Mouse (Mus musculus) urinary bladder, postnatal 10 days (tissue): ENCODE data around the gene Trit1.
"Not testable (repeated sequence)": the region's sequence is repeated elsewhere in the genome, so short reads cannot be mapped to it uniquely, and the experiment has no call there.

Experiments
- DNase-seq: peaks from one replicate; pipeline ENCODE4 v3.0.0; 2022; ENCODE audit warnings: low spot score

The Trit1 gene

GRCm38 (mm10) chr4:122998537-122999262 is 17.7 kb upstream of the Trit1 start:
- DNase-seq = no peak

DNA sequence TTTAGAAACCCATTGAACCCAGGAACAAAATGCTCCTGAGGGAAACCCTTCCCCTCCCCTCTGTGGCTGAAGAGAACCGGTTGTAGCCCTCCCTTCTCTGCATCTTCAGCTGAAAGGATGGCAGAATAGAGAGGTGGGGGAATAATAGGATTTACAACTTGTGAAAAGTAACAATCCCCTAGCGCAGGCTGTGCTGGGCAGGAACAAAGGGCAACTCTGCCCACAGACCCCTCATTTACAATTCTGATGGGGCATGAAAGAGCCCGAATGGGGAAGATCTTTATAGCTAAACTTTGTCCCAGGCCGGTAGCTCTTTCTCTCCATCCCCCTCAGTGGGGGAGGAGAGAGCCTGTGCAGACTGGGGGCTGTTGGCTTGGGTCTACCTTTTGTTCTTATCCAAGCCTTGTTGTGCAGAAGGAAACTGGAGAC is 17.1 kb upstream of the Trit1 start:
- no peak for DNase-seq

DNA sequence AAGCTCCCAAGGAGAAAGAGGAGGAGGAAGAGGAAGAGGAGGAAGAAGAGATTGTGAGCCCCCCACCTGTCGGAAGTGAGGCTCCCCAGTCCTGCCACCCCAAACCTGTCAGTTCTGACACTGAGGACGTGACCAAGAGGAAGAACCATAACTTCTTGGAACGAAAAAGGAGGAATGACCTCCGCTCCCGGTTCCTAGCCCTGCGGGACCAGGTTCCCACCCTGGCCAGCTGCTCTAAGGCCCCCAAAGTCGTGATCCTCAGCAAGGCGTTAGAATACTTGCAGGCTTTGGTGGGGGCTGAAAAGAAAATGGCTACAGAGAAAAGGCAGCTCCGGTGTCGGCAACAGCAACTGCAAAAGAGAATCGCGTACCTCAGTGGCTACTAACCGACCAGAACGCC is 16.3 kb upstream of the Trit1 start:
- no peak for DNase-seq

- no peak for DNase-seq
Measured at GRCm38 (mm10) chr4:123000617-123001342, 15.6 kb upstream of the Trit1 start.

DNA sequence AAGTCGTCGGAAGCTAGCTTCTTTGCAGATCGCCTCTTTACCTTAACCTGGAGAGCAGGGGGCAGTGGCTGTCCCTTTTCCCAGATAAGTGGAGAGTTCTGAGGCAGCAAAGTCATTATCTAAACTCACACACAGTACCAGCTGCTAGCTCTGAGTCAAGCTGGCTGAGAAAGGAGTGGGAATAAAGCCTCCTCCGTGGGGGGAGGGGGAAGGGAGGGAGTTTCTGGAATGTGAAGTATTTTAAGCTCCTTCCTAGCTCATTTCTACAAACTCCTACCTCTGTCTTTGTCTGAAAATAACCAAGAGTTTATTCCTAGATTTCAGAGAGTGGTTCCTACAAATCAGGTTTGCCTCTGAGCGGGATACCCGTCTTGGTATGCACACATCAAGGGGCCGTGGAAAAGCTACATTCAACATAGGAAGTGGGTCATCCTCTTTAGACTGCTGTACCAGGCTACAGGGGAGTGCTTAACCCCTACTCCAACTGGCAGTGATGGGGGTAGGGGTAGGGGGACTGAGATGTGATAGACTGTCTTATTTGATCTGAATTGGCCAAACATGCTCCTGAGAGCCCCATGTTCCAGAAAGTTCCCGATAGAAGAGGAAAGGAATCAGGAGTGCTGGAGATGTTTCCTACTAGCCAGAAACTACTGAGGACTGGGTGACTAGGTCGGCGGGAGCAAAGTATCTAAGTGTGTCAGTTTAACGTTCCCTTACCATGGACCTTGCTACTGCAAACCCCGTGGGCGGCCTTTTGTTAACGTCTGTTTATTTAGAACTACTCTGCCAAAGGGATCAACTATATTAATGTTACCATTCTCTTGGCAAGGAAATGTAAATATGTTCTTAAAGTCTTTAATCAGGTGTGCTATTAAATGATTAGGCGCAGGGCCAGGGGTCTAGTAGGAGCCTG is 11.1 kb upstream of the Trit1 start:
- DNase-seq = no peak

DNA sequence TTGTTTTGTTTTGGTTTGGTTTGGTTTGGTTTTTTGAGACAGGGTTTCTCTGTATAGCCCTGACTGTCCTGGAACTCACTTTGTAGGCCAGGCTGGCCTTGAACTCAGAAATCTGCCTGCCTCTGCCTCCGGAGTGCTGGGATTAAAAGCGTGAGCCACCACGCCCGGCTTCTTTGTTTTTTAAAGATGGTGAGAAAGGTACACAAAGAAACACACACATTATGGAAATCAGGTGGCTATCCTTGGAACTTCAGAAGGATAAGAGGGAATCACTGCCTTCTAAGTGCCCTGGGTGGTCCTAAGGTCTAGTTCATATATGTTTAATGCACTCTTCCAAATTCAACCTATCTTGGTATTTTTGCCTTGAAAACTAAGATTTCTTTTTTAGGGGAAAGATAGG is 3.9 kb upstream of the Trit1 start:
- not testable (repeated sequence) for DNase-seq

DNA sequence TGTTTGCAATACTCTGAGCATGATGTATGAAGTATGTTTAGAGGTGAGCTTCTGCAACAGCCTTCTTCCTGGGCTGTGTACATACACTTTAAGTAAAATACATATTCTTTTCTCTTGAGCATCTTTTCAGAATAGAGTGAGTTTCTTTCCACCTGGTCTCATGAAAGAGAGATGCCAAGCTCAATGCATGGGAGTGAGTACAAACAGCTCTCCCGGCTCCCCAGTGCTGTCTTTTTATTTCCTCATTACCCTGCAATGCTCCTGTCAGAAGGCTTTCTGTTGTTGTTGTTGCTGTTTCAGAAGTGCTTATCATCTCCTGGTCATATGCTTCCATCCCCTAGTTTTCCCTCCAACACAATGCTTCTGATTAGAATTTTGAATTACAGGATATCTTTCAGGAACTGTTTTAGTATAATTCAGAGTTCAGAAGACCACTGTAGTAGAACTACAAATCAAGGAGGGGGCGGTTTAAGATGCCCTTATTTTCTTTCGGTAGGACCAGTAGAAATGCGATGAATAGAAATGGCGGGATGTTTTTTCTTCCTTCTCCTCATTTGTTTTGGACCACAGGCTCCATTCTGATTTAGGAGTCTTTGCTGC is 3.0 kb upstream of the Trit1 start:
- DNase-seq = no peak

DNA sequence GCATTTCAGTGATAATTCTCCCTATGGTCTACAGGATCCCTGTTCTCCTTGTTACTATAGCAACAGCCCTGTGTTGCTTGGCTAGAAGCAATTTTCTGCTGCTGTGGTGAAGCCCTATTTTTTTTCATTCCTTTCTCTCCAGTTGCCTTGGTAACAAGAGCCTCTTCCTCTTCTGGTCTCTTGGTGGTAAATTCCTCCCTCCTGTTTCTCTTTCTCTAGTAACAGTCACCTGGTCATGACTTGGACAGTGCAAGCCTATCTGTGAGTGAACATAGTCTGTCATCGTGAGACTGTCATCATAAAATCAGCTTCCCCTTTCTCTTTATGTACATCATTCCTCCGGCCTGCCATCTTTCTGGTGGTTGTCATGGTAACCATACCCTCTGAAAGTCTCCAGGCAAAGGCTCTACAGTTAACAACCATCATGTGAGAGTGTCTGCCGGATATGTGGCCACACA is 2.4 kb upstream of the Trit1 start:
- no peak for DNase-seq

GRCm38 (mm10) chr4:123014501-123015282 is 1.7 kb upstream of the Trit1 start:
- DNase-seq = no peak

- DNase-seq = no peak
Measured at GRCm38 (mm10) chr4:123021591-123021990, 5.2 kb downstream of the Trit1 start.

- DNase-seq = no peak
Measured at GRCm38 (mm10) chr4:123022896-123023295, 6.5 kb downstream of the Trit1 start.

DNA sequence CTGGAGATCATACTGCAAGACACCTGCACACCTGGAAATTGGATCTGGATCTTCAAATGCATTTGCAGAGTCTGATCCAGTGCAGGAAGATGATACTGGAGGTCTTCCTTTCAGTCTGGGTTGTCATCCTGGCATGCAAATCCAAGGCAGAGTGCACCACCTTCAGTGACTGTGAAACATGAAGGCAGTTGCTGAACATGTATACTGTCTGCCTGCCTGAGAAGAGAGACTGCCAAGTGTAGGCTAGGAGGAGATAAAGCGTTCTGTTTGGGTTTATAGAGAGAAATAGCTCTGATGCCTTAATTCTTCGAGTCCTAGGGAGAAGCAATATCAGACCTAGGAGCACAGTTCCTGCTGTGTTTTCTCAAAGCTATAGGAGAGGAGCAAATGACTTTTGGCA is 9.0 kb downstream of the Trit1 start:
- DNase-seq = no peak

DNA sequence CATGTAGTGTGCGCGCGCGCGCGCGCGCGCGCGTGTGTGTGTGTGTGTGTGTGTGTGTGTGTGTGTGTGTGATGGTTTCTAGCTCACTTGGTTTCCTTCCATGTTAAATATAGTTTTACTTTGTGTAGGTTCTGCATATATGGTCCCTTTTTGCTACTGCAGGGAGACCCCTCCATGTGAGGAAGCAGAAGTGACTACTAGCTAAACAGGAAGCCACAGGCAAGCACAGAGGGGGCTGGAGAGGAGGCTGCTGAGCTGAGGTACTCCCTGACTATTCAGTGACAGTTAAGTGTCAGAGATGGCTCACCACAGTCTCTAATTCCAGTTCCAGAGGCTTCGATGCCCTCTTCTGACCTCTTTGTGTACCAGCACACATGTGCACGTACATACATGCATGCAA is 9.8 kb downstream of the Trit1 start:
- no peak for DNase-seq

DNA sequence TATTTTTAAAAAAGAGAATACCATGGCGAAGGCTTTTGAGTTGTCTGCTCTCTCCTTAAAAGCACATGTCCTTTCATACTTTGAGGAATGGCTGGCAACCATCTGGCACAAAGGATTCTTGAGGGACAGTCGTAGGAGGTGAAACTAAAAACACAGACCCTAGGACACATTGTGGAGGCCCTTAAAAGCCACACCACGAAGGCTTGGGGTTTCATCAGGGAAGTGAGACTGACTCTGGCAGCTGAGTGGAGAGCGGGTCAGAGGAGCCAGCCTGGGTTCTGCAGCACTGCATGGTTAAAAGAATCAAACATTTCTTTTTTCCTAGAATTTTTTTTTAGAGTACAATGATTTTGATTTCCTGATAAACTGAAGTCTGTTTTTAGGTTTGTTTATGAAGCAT is 10.2 kb downstream of the Trit1 start:
- DNase-seq = no peak

GRCm38 (mm10) chr4:123034841-123035240 is 18.4 kb downstream of the Trit1 start:
- DNase-seq = no peak

GRCm38 (mm10) chr4:123035636-123036035 is 19.2 kb downstream of the Trit1 start:
- no peak for DNase-seq

DNA sequence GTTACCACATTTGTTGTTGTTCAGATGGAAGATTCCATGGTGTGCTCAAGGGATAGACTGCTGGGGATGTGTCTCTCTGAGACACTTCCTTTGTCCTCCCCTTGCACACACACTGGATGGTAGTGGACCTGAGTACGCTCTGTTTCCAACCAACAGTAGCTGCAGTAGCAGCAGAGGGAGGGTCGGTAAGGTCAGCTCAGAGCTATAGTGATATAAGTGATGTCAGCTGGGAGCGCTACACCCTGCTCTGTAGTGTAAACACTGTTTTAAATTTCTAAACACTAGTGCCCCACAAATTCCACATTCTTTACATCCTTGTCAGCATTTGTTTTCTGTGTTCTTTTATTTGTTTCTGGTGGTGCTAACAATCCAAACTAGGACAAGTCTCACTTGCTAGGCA is 20.3 kb downstream of the Trit1 start:
- no peak for DNase-seq

GRCm38 (mm10) chr4:123041131-123041530 is 24.7 kb downstream of the Trit1 start:
- DNase-seq = no peak

DNA sequence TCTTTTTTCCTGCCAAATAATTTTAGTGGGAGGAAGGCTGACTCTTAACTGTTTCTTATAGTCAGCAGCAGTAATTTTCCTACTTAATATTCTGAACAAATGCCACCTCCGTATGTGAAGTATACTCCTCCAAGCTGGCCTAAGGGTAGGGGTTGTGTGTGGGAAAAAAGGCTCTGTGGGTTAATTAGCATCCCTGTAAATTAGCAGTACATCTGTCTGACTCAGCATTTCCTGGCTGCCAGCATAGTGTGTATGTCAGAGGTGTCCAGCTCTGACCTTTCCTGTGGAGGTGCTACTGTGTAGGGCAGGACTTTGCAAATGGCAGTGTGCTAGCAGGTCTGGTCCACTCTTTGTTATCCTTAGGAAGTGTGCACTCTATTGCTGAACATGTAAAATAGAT is 27.5 kb downstream of the Trit1 start:
- no peak for DNase-seq

GRCm38 (mm10) chr4:123044842-123045241 is 28.4 kb downstream of the Trit1 start:
- no peak for DNase-seq

- no peak for DNase-seq
Measured at GRCm38 (mm10) chr4:123046300-123046699, 29.9 kb downstream of the Trit1 start.
